Mouse (Mus musculus) G1E (cell line): ENCODE measurements around the gene Tymp.

Experiments
- CTCF ChIP-seq: IDR thresholded peaks from 2 replicates; pipeline ENCODE4 v1.5.1; 2012; ENCODE audit warnings: low read depth, low read length, inconsistent platforms, mixed read lengths
- POLR2AphosphoS5 ChIP-seq: IDR thresholded peaks from 2 replicates; pipeline ENCODE4 v1.6.1; 2012; ENCODE audit warnings: low read depth, low read length, inconsistent platforms; ENCODE audit not compliant: insufficient replicate concordance
- TAL1 ChIP-seq: conservative IDR thresholded peaks from 2 replicates; pipeline ENCODE4 v1.6.1; 2012; ENCODE audit warnings: low read depth, low read length, inconsistent platforms, mixed read lengths

DNA sequence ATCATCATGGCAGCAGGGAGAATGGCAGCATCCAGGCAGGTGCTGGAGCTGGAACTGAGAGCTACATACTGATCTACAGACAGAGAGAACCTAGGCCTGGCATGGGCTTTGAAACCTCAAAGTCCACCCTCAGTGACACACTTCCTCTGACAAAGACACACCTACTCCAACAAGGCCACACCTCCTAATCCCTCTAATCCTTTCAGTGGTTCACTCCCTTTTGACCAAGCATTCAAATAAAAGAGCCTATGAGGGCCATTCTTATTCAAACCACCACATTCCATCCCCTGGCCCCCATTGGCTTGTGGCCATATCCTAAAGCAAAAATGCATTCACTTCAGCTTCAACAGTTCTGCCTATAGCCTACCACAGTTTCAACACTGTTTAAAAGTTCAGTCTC, 29.9 kb upstream of the Tymp start:
- TF ChIP-seq CTCF, result no peak
- TF ChIP-seq TAL1, result no peak
- no peak for TF ChIP-seq POLR2AphosphoS5
